12 mouse cellular contexts compared by ENCODE assay signal in the genomic region with DNA sequence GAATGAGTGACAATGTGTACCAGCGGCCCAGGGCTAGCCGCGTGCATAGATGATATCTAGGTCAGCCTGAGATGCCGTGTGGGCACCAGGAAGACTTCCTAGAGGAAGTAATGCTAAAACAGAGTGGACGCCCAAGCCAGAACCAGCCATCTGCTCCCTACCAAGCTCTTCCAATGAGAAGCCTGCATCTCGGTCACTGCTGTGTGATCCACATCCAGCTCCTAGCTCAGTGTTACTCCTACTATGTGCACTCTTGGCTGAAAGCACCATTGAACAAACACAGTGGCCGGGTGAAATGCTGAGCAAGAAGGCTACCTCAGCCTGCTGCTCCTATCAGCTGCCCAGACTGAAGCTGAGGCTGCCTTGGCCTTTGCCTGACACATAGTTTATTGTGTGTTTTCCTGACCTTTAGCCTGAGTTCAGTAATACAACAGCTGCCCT. TPM values are rescaled to one million over a fixed set of nuclear protein-coding genes. Genes with fewer than 3 reads are reported as not detected.
A peak's percentile ranks its signal among the peaks of the same experiment; 100 is the strongest.
DNase-seq lines count a peak whose midpoint lies in the region; ATAC-seq lines count a peak whose summit lies in the region.
"Had no signal": no experiment of that assay in that cellular context is flagged by ENCODE, and none has a peak within 500 bp of the region (broad histone marks: within the 10 kb centered on the region; RNA-seq: fewer than 3 reads in every experiment).

No protein-coding gene starts in this region.

- DNase-seq in cerebellum, postnatal 4 days (ENCODE audit: low spot score in 2 of 2), result no peak
- peak; percentile 22 for DNase-seq in 416B (ENCODE audit: low read depth)
- peak; percentile 75 for DNase-seq in brain, adult 2 months (ENCODE audit: low read depth, low spot score)
- no peak for DNase-seq in thymus, postnatal 25 days
- DNase-seq in spleen, postnatal 10 days (ENCODE audit: low spot score in 2 of 2), result no peak
- no peak for DNase-seq in right cerebral cortex, adult 18-20 months
- DNase-seq: heart, adult 18-20 months; kidney, adult 18-20 months; lung, postnatal 4 days; midbrain, embryonic 14.5 days had no signal

- ATAC-seq in cerebellum, adult (ENCODE audit: insufficient number of reproducible peaks, low FRiP score, low TSS enrichment), result peak; percentile 61; the same call in 1 of the 2 replicates
- 0 out of 2 replicates have a peak, but pooled peaks have one; percentile 17 for ATAC-seq in granulocyte monocyte progenitor cell, adult 5-6 weeks (replicated peaks; ENCODE audit: poor library complexity, severe bottlenecking)

RNA-seq across cellular contexts. Expression of a gene that starts 14.8 kb away (rescaled TPM):
- total RNA-seq in granulocyte monocyte progenitor cell, adult 5-6 weeks (2014; fragmentation: Nextera tagmentation), result 83.3 and 104 TPM in 2 replicates
- total RNA-seq in granulocyte monocyte progenitor cell, adult 5-6 weeks (2017), result 51.9 and 63.8 TPM in 2 replicates

RNA-seq across cellular contexts. Expression of a gene that starts 29.8 kb away (rescaled TPM):
- 1.1 and 4.0 TPM in 2 replicates for total RNA-seq in granulocyte monocyte progenitor cell, adult 5-6 weeks (2014; fragmentation: Nextera tagmentation)
- 0.65 and 0.82 TPM in 2 replicates for total RNA-seq in granulocyte monocyte progenitor cell, adult 5-6 weeks (2017)

Comparison
In these comparisons a context has a peak if more than half of its experiments do, and no peak if none do; other contexts are left out.
1. DNase-seq: peak in 416B (single experiment) and brain, adult 2 months (single experiment); none in cerebellum, postnatal 4 days (0 of 2), thymus, postnatal 25 days (single experiment), spleen, postnatal 10 days (0 of 2) and right cerebral cortex, adult 18-20 months (single experiment).